Mouse (Mus musculus) MN1 (cell line): ENCODE results near the gene Wtap.
"Not testable (repeated sequence)": the region's sequence is repeated elsewhere in the genome, so short reads cannot be mapped to it uniquely, and the experiment has no call there.

Experiments
- DNase-seq: peaks from one replicate; pipeline ENCODE4 v3.0.0-alpha.2; 2016; ENCODE audit warnings: low spot score

Wtap gene

DNA sequence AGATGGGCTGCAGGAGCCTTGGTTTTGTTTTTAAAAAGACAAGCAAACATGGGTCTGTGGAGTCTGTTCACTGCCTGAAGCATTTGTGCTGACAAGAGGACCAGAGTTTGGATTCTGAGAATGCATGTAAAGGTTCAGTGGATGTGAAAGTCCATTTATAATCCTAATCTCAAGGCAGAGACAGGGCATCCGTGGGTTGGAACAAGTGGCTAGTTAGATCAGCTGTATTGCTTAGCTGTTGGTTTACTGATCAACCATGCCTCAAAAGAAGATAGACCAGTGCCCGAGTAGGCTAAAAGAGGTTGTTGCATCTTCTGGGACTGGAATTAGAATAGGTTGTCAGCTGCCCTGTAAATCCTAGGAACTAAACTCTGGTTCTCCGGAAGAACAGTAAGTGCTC lies 30.5 kb downstream of the Wtap start:
- no peak for DNase-seq

- DNase-seq: peak; percentile 91
Measured at GRCm38 (mm10) chr17:12960331-12960873, 33.6 kb downstream of the Wtap start, which contains the start of gene Acat2. Gene Acat2 (minus strand): TSS chr17:12960747.

- DNase-seq: not testable (repeated sequence)
Measured at GRCm38 (mm10) chr17:12959377-12959776, 34.6 kb downstream of the Wtap start.

DNA sequence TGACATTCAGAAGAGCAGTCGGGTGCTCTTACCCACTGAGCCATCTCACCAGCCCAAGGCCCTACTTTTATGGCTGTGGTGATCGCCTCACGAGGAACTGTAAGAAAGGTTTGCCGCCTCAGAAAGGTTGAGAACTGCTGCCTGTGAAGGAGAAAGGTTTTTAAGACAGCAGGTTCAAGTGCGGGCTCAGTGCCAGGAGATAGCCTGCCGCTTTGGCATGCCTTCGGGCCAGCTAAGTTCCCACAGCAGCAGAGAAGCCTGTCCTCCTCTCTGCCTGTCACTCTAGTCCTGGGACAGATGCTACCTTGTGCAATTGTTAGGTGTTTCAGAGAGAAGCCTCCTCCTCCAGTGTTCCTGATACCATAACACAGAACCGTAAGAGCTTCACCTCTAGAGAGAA lies 37.3 kb downstream of the Wtap start:
- no peak for DNase-seq

DNA sequence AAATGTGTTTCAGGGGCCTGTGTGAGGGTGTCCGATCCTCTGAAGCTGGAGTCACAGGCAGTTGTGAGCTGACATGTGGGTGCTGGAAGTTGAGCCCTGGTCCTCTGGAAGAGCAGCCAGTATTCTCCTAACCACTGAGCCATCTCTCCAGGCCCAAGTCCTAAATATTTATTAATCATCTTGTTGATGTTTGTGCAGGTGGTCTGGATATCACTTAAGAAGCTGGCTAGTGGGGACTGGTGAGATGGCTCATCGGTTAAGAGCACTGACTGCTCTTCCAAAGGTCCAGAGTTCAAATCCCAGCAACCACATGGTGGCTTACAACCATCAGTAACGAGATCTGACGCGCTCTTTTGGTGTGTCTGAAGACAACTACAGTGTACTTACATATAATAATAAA lies 44.3 kb downstream of the Wtap start:
- DNase-seq: no peak

DNA sequence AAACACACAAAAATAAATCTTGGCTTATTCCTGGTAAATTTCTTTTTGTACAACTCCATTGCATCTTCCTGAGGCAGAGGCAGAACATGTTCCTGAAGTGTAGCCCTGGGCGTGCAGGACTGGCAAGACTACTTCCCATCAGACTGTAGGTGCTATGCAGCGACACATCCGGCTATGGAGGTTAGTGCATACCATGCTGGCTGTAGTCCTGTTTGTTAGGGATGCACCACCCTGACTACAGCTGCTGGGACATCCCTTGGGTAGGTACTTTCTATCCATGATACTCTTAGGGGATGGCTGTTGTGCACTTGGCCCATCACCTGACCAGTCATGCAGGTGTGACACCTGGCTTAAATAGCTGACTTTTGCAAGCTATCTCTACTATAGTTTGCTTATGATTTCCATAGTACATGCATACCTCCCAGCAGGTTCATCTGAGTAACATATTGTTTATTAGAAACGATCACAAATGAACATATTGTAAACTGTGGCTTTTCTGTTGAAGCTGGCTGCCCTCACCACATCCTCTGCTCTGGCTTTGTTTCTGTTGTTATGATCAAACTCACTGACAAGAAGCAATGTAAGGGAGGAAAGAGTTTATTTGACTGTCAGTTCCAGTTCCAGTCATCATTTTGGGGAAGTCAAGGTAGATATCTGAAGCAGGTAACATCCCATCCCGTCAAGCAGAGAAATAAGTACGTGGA lies 51.4 kb downstream of the Wtap start:
- DNase-seq: no peak

DNA sequence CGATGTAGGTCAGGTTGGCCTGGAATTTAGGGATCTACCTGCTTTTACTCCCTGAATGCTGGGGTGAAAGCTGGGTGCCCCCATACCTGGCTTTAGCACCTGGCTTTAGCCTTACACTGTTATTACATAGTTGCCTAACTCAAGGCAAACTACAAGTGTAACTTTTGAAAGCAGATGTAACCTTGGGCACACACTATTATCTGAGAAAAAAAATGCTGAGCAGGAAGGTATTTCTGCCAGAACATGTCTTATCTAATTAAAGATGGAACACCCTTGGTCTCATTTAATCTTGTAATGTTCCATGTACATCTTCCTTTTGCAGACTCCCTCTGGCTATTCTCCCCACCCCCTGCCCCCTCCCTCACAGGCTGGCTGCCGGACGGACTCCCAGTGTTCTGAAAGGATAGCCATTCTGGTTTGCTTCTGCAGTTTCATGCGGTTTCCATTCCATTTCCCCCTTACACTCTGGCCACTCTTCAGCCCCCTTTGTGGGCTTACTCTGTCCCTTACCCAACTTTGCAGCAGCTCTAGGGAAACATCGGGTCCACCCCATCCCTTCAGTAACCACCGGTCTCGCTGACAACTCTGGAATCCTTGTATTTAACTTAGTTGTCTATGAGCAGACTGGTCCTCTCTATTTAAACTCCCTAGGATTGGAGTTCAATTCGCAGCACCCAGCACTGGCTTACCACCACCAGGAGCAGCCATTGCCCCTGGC lies 52.3 kb downstream of the Wtap start:
- no peak for DNase-seq

DNA sequence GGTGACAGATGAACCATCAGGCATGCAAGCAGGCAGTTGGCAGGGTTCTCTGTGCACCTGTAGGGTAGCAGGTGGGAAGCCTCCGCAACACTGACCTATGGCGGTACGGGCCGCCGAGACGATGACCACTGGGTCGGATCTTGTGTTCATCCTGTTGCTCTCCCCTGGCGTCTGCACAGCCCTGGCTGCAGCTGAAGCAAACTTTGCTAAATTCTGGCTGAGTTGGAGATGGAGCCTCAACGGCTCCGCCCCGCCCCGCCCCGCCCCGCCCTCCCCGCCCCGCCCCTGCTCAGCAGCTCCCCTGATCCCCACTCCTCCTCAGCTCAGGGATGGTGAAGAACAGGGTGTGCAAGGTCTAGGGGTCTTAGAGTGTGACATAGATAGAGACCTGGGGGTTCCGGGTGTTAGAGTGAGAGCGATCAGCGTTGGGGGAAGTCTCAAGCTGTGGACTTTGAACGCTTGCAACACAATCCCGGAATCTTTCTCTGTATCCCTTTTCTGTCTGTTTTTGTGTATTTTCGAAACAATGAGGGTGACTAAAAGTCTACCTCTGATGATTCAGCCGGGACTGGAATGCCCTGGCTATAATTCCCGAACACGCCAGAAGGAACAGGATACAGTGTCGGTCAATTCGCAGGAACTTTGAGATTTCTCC lies 53.7 kb downstream of the Wtap start, which contains the start of gene Acat3:
Gene Acat3 (minus strand): TSS at position 450 of the 655 bp plus-strand sequence.
- DNase-seq: no peak

DNA sequence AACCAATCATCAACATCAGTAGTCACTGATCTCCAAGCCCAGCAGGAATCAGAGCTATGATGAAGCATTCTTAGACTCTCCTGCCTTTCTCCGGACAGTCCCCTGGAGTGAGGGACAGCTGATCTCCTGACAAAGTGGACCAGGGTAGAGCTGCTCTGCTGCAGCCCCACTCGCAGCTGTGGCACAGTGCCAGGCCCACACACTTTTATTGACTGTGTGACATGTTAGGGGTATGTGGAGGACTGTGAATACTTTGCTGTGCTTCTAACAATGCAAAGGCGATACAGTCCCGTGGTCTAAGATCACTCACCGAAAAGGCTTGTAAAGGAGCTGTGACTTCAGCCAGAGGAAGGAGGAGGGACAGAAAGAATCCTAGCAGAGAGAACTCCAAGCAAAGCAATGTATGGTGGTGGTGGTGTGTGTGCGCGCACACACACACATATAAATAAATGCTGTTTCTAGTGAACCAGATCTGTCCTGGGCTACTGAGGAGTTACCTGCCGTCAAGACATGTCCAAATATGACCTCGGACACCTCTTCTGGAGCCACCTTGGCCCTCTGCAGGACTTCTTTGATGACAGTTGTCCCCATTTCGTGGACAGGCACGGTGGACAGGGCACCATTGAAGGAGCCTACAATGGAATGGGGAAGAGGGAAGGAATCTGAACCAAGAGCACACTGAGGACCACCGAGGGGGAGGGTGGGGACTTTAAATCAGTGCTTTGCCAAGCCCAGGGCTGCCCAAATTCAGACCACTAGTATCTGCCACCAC lies 54.4 kb downstream of the Wtap start:
- not testable (repeated sequence) for DNase-seq

DNA sequence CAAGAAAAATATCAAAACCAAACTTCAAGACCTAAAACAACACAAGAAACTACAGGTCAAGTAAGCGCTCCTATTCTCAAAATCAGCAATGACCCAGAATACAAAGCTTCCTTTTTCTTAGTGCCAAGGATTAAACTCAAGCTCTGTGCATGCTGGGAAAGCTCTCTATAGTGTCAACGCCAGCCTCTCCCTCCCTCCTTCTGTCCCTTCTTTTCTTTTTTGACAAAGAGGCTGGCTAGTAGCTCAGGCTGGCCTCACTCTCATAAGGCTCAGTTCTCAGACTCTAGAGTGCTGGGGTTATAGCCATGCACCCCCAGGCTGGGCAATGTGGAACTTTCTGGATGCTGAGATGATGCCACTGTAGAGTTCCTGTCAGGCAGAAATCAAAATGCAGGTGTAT lies 55.9 kb downstream of the Wtap start:
- no peak for DNase-seq

DNA sequence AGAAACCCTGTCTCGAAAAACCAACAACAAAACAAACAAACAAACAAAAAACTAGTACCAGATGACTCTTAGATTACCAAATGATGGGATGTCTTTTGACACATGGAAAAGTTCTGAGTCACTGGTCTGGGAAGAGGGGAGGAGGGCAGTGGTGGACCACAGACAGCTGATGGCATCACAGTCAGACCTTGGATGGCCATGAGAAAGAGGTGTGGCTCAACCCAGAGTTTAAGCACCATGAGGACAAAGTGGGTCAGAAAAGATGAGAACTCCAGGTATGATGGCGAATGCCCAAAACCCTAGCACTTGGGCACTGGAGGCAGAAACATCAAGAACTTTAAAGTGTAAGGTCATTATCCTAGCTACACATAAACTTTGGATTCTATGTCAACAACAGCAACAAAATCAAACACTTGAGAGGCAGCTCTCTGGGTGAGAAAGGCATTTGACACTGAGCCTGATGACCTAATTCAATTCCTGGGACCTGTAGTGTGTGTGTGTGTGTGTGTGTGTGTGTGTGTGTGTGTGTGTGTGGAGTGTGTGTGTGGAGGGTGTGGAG lies 56.5 kb downstream of the Wtap start:
- no peak for DNase-seq

DNA sequence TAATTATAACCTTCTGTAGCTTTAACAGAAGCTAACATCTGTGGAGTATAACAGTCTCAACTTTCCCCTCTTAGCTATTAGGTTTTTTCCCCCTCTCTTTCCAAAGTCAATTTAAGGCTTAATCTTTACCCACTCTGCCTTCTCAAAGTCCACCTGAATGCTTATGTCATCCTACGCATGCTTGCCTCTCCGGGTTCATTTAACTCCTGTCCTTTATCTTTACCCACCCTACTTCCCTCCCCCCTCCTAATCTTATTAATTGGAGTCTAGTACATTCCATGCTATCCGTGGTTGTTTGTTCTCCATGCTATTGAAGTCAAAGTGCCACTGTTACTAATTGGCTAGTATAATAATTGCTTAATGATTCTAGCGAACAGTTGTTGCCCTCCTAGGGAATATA lies 58.2 kb downstream of the Wtap start:
- DNase-seq: no peak

DNA sequence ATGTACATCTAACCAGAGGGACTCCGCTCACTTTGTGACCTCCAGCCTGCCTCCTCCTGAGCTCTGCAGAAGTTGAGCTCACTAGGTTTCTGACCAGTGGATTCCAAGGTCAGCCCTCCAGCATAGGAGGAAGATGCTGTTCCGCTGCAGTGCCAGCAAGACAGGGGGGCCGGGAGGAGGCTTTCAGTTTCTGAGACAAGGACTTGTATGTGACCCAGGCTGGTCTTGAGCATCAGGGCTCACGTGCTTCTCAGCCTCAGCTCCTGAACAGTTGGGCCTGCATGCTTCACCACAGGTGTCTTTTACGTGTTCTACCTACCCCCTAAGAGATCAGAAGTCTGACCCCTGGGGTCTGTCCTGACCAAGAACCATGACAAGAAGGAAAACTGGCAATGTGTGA lies 62.4 kb downstream of the Wtap start:
- DNase-seq: not testable (repeated sequence)

DNA sequence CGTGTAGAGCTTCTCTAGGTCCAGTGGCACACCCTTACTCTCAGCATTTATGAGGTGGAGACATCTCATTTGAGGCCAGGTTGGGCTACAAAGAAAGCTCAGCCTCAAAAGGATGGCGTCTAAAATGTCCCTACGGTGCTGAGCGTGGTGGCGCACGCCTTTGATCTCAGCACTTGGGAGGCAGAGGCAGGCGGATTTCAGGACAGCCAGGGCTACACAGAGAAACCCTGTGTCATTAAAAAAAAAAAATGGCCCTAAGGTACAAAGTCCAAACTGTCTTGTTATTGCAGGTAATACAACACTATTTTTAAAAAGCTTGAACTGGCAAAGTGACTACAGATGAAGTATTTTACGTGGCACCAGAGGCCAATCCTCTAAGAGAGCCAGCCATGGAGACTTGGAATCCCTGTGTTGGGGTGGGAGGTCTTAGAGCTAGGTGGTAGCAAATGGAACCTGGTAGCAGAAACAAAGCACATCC lies 68.2 kb downstream of the Wtap start:
- DNase-seq: no peak

- DNase-seq: no peak
Measured at GRCm38 (mm10) chr17:12925001-12925400, 69.0 kb downstream of the Wtap start.

GRCm38 (mm10) chr17:12921073-12921472 lies 72.9 kb downstream of the Wtap start:
- DNase-seq: no peak
